In the genomic region with DNA sequence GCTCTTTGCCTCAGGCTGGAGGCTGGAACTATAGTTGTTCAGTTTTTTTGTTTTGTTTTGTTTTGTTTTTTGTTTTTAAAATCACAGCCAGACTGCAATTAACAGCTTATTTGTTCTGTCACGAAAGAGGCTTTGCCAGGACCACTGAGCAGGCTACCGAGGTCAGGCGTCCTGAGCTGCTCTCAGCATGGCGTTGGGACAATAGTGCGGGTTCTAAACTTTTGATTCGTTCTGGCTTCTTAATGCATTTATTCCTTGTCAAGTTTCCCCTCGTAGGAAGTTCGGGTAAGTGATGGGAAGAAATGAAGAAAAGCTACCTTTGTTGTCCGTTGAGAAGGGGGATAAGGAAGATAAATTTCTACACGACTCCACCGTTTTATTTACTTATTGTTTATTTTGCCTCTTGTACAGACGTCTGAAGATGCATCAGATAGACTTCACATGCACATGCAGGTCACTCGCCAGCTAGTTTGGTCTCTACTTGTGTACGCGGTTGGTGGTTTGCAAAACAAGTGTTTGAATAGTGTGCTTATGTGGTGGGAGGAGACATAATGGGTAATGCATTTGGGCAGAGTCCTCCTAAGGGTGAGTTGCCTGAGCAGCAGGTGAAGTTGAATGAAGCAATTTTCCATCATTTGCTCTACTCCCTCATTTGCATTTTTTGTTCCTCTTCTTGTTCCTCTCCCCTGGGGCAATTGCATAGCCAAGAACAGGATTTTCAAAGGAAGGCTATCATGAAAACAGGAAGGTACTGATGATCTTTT, we compare ENCODE assay signal across 8 mouse cellular contexts. TPM values are rescaled to one million over a fixed set of nuclear protein-coding genes. Genes with fewer than 3 reads are reported as not detected.
DNase-seq lines count a peak whose midpoint lies in the region; ATAC-seq and TF ChIP-seq lines count a peak whose summit lies in the region.

No protein-coding gene starts in this region.

- DNase-seq in layer of hippocampus, adult 2 months (ENCODE audit: low spot score in 2 of 2), result peak in 1 of 2 experiments; percentile 28
- DNase-seq in layer of hippocampus, adult 9-11 months, result no peak
- DNase-seq in hindbrain, embryonic 14.5 days (ENCODE audit: low spot score), result peak; percentile 61
- DNase-seq in ovary, postnatal 36 days (ENCODE audit: low spot score), result no peak

- H3K9ac ChIP-seq in hindbrain, embryonic 14.5 days, result peak overlapping the region; percentile 78
- peak overlapping the region; percentile 82 for H3K9ac ChIP-seq in neural tube, embryonic 13.5 days

- peak overlapping the region; percentile 92 for H3K27ac ChIP-seq in layer of hippocampus, adult 2 months
- no peak overlapping the region for H3K27ac ChIP-seq in cortical plate, adult 2 months (ENCODE audit: insufficient read depth, low read length)
- H3K27ac ChIP-seq in hindbrain, embryonic 14.5 days, result peak overlapping the region; percentile 94
- H3K27ac ChIP-seq in neural tube, embryonic 13.5 days (replicated peaks), result peak overlapping the region; percentile 92

- H3K27me3 ChIP-seq in hindbrain, embryonic 14.5 days (ENCODE audit: control insufficient read depth, insufficient read depth, low read length), result no peaks in the 10 kb centered on the region
- H3K27me3 ChIP-seq in neural tube, embryonic 13.5 days, result no peaks in the 10 kb centered on the region

- H3K9me3 ChIP-seq in hindbrain, embryonic 14.5 days (ENCODE audit: control insufficient read depth, low read length), result no peaks in the 10 kb centered on the region
- no peaks in the 10 kb centered on the region for H3K9me3 ChIP-seq in neural tube, embryonic 13.5 days

- no peaks in the 10 kb centered on the region for H3K36me3 ChIP-seq in hindbrain, embryonic 14.5 days (replicated peaks; ENCODE audit: control insufficient read depth, insufficient read depth)
- H3K36me3 ChIP-seq in neural tube, embryonic 13.5 days, result no peaks in the 10 kb centered on the region

- TF ChIP-seq POLR2A in cortical plate, adult 2 months (IDR thresholded peaks at IDR 0.05; ENCODE audit: extremely low read depth, insufficient read depth, low read length), result no peak

- peak overlapping the region; percentile 75 for H3K4me2 ChIP-seq in hindbrain, embryonic 14.5 days (replicated peaks)
- H3K4me2 ChIP-seq in neural tube, embryonic 13.5 days, result peak overlapping the region; percentile 68

- no peak for TF ChIP-seq CTCF in layer of hippocampus, adult 2 months (conservative IDR thresholded peaks at IDR 0.05)
- TF ChIP-seq CTCF in cortical plate, adult 2 months (IDR thresholded peaks at IDR 0.05; ENCODE audit: extremely low read depth, insufficient read depth, low read length), result no peak

- no peaks in the 10 kb centered on the region; the same call in 1 of the 2 replicates for H3K4me1 ChIP-seq in cortical plate, adult 2 months (ENCODE audit: control insufficient read depth, insufficient read depth, low read length)
- H3K4me1 ChIP-seq in hindbrain, embryonic 14.5 days (replicated peaks; ENCODE audit: control insufficient read depth, insufficient read depth, low read length), result peaks cover 26% of the 10 kb centered on the region
- peaks cover 49% of the 10 kb centered on the region for H3K4me1 ChIP-seq in neural tube, embryonic 13.5 days (replicated peaks)

- peak; percentile 17; the same call in 1 of the 2 replicates for ATAC-seq in hindbrain, embryonic 14.5 days (ENCODE audit: low FRiP score)
- ATAC-seq in neural tube, embryonic 13.5 days (ENCODE audit: low read depth), result peak; percentile 7; the same call in 1 of the 2 replicates
- no peak for ATAC-seq in megakaryocyte, adult 5-6 weeks (ENCODE audit: poor library complexity, severe bottlenecking)
- ATAC-seq in erythroid progenitor cell, adult 5-6 weeks (replicated peaks; ENCODE audit: low FRiP score, poor library complexity, severe bottlenecking), result no peak

- H3K4me3 ChIP-seq in layer of hippocampus, adult 2 months, result peak overlapping the region; percentile 79
- peak overlapping the region; percentile 96 for H3K4me3 ChIP-seq in cortical plate, adult 2 months (ENCODE audit: insufficient read depth, low read length)
- H3K4me3 ChIP-seq in hindbrain, embryonic 14.5 days (replicated peaks; ENCODE audit: low read length), result peak overlapping the region; percentile 64
- H3K4me3 ChIP-seq in neural tube, embryonic 13.5 days, result peak overlapping the region; percentile 75

- WGBS in hindbrain, embryonic 14.5 days, result 1% methylated on average over 15 of the region's 15 CpGs
- 1% methylated on average over 15 of the region's 15 CpGs for WGBS in neural tube, embryonic 13.5 days

RNA-seq across cellular contexts. Expression of a gene that starts 1.4 kb away (rescaled TPM):
- 100 to 1,000 TPM; 111 to 118 TPM for total RNA-seq in layer of hippocampus, adult 2 months (2021)
- polyA plus RNA-seq in cortical plate, adult 2 months (2012; rRNA removed), result 54.2 and 56.8 TPM in 2 replicates
- polyA plus RNA-seq in hindbrain, embryonic 14.5 days (2014; fragmentation: Nextera tagmentation; extraction: Ambion mirVana), result 62.0 and 68.3 TPM in 2 replicates
- polyA plus RNA-seq in neural tube, embryonic 13.5 days (2015; fragmentation: Nextera tagmentation; extraction: Ambion mirVana), result 34.0 and 35.3 TPM in 2 replicates
- total RNA-seq in megakaryocyte, adult 5-6 weeks (2015), result not detected in 2 replicates
- not detected in 2 replicates for total RNA-seq in megakaryocyte, adult 5-6 weeks (2017)
- total RNA-seq in erythroid progenitor cell, adult 5-6 weeks (2015; ENCODE audit: low replicate concordance), result not detected in 2 replicates
- total RNA-seq in erythroid progenitor cell, adult 5-6 weeks (2017; ENCODE audit: low replicate concordance), result not detected in 2 replicates

Comparison
In these comparisons a context has a peak if more than half of its experiments do, and no peak if none do; other contexts are left out.
1. ATAC-seq: peak in hindbrain, embryonic 14.5 days (single experiment) and neural tube, embryonic 13.5 days (single experiment); none in megakaryocyte, adult 5-6 weeks (single experiment) and erythroid progenitor cell, adult 5-6 weeks (single experiment).
2. RNA of a gene that starts 1.4 kb away (total RNA-seq): 111 to 118 TPM in layer of hippocampus, adult 2 months; not detected in megakaryocyte, adult 5-6 weeks and not detected in erythroid progenitor cell, adult 5-6 weeks; every median in the first group is over 100 times any median in the second.
3. Peak in every context shown above with its lines, with median percentiles within 50 percentile points of each other: H3K4me3 ChIP-seq.